Mouse (Mus musculus): ENCODE measurements at regions not wholly inside any gene's neighbourhood (a gene's known extent, or its start where the extent isn't known, plus 50 kb on each side); places are given as distances from the start of the nearest gene placed in this dataset. TPM values are rescaled to one million over a fixed set of nuclear protein-coding genes. Genes with fewer than 3 reads are reported as not detected.

DNA sequence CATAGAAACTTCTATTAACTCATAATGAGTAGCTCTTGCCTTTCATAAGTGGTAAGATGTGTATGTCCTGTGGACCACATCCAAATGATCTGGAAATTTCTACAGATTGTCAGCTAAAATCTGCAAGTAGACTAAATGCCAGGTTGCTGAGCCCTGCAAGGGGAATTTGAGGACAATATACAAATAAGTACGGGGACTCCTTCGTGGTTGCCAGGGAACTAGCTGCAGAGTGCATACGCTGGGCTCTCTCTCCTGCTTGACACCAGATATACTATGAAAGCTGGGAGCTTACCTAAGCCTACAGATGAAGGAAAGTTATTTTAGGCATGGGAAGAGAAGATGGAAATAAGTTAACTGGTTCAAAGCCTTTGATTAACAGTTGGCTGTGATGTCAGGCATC, 66.7 kb upstream of the Dab1 start:
- WGBS = 84% methylated on average over 3 of the region's 3 CpGs
- no peak for ATAC-seq (ENCODE audit: insufficient number of reproducible peaks, insufficient read depth, low FRiP score, low read depth)
- no peaks in the 10 kb centered on the region for H3K27me3 ChIP-seq (ENCODE audit: control insufficient read depth, insufficient read depth, low read length)

DNA sequence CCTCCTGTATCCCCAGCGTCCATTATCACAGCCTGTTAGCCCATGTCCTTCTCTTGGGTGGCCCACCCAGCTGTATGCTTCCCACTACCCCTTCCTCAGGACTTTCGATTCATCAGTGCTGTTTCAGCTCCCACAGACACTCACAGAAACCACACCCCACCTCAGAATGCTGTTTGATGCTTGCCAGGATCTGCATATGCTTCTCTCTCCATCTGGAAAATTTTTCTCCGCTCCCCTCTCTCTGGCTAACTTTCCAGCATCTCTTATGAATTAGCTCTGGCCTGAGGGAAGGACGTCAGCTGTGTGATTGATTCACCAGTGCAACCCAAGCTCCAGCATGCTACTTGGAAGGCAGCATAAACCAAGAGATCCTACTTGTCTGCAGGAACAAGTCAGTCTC, 66.0 kb upstream of the Dab1 start:
- Histone ChIP-seq H3K4me2 (ENCODE audit: low read length) (no peak overlapping the region), H3K4me3 (ENCODE audit: control insufficient read depth in 1 of 2, insufficient read depth in 1 of 2, low read depth in 1 of 2, low read length in 2 of 2) (no peak overlapping the region), H3K27ac (replicated peaks in 1 of 2; ENCODE audit: control insufficient read depth in 1 of 2, insufficient read depth in 1 of 2, low read depth in 2 of 2, low read length in 2 of 2) (no peak overlapping the region), H3K9ac (ENCODE audit: low read length) (no peak overlapping the region), H3K27me3 (ENCODE audit: control insufficient read depth, insufficient read depth, low read length) (no peaks in the 10 kb centered on the region), H3K4me1 (ENCODE audit: control insufficient read depth in 2 of 2, insufficient read depth in 2 of 2, low read length in 2 of 2) (no peaks in the 10 kb centered on the region), H3K36me3 (ENCODE audit: control insufficient read depth, insufficient read depth, low read length) (no peaks in the 10 kb centered on the region), H3K9me3 (ENCODE audit: control insufficient read depth, low read length) (no peaks in the 10 kb centered on the region)
- no peak for ATAC-seq (ENCODE audit: insufficient number of reproducible peaks, insufficient read depth, low FRiP score, low read depth)
- 65% methylated on average over 4 of the region's 4 CpGs for WGBS

More for the DNA sequence above, 66.7 kb upstream of the Dab1 start:
- no peak overlapping the region for H3K4me2 ChIP-seq (ENCODE audit: low read length)
- H3K4me3 ChIP-seq (ENCODE audit: control insufficient read depth in 1 of 2, insufficient read depth in 1 of 2, low read depth in 1 of 2, low read length in 2 of 2) = no peak overlapping the region
- H3K4me1 ChIP-seq (ENCODE audit: control insufficient read depth in 2 of 2, insufficient read depth in 2 of 2, low read length in 2 of 2) = no peaks in the 10 kb centered on the region
- no peak overlapping the region for H3K27ac ChIP-seq (replicated peaks in 1 of 2; ENCODE audit: control insufficient read depth in 1 of 2, insufficient read depth in 1 of 2, low read depth in 2 of 2, low read length in 2 of 2)
- H3K9me3 ChIP-seq (ENCODE audit: control insufficient read depth, low read length) = no peaks in the 10 kb centered on the region
- no peaks in the 10 kb centered on the region for H3K36me3 ChIP-seq (ENCODE audit: control insufficient read depth, insufficient read depth, low read length)
- H3K9ac ChIP-seq (ENCODE audit: low read length) = no peak overlapping the region

DNA sequence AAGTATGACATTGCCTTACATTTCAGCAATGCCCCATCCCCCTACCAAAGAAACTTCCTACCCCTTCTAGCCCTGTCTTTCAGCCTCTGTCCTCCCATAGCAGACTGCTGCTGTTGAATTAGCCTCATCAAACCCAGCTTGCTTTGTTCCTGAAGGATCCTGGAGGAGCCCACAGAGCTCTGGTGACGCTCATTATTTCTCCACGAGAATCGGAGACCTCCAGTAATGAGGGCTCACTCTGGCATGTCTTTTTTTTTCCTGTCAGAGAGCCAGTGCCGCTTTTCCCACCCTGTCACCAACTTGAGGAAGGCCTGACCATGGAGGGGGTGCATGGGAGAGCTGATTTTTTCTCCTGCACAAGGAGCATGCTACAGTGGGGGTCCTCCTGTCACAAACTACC, 64.6 kb upstream of the Dab1 start:
- H3K27me3 ChIP-seq (ENCODE audit: control insufficient read depth, insufficient read depth, low read length) = no peaks in the 10 kb centered on the region
- no peak overlapping the region for H3K9ac ChIP-seq (ENCODE audit: low read length)
- no peak overlapping the region for H3K4me2 ChIP-seq (ENCODE audit: low read length)
- no peaks in the 10 kb centered on the region for H3K4me1 ChIP-seq (ENCODE audit: control insufficient read depth in 2 of 2, insufficient read depth in 2 of 2, low read length in 2 of 2)
- no peak for ATAC-seq (ENCODE audit: insufficient number of reproducible peaks, insufficient read depth, low FRiP score, low read depth)
- no peaks in the 10 kb centered on the region for H3K9me3 ChIP-seq (ENCODE audit: control insufficient read depth, low read length)
- 86% methylated on average over 4 of the region's 4 CpGs for WGBS
- H3K36me3 ChIP-seq (ENCODE audit: control insufficient read depth, insufficient read depth, low read length) = no peaks in the 10 kb centered on the region
- no peak overlapping the region for H3K4me3 ChIP-seq (ENCODE audit: control insufficient read depth in 1 of 2, insufficient read depth in 1 of 2, low read depth in 1 of 2, low read length in 2 of 2)
- no peak overlapping the region for H3K27ac ChIP-seq (replicated peaks in 1 of 2; ENCODE audit: control insufficient read depth in 1 of 2, insufficient read depth in 1 of 2, low read depth in 2 of 2, low read length in 2 of 2)

Small RNAs in the stretch of these regions (microRNA-seq; reads per million reads assigned to microRNA genes)
- gene Gm23064 = not detected
